Mouse (Mus musculus): ENCODE measurements around the gene Pdpn.

DNA sequence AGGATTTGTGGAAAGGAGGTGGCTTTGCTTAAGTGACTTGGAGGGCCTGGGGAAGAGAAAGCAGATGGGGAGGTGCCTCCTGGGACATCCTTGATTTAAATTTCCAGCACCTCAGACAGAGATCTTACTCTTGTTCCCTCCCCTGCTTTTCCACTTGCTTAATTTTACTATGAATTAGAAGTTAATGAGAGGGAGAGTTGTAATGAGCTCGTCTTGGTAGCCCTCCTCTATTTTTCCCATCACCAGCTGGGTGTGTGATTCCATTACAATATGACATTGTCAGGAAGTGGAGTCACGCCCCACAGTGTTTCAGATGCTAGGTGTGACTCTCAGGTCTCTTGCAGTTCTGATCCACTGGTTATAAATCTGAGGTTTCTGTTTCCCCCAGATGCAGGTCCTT, 36.7 kb upstream of the Pdpn start:
- TF ChIP-seq CTCF (IDR thresholded peaks at IDR 0.05; ENCODE audit: low read depth) (no peak), EP300 (IDR thresholded peaks at IDR 0.05; ENCODE audit: low read depth) (no peak)
